8 mouse cellular contexts compared by ENCODE assay signal in the genomic region with DNA sequence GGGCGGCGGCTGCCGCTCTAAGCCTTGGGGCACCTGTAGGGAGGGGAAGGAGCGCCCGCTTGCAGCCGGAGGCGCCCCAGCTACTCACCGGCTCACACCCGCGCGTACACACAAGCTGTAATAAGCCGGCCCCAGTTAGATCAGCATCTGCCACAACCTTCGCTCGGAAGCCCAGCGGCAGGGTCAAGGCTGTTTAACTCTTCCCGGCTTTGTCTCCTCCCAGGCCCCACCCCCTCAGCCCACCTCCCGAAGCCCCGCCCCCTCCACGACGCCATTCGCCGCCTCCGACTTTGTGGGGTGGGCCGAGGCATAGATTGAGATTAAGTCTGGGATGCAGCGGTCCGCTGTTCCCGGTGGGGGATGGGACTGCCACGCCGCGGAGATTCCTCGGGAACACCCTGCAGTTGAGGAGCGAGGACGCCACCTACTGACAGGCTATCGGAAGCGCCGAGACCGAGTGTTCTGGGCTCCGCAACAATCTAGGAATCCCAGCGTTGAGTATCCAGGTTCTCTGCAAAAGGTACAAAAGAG. TPM values are rescaled to one million over a fixed set of nuclear protein-coding genes. Genes with fewer than 3 reads are reported as not detected.
DNase-seq lines count a peak whose midpoint lies in the region; TF ChIP-seq lines count a peak whose summit lies in the region.

No protein-coding gene starts in this region.

- H3K4me1 ChIP-seq in megakaryocyte, embryonic 14.5 days = peaks cover 38% of the 10 kb centered on the region

- H3K4me3 ChIP-seq in gastrocnemius, adult 2 months = peak overlapping the region; percentile 81
- peak overlapping the region; percentile 96 for H3K4me3 ChIP-seq in megakaryocyte, embryonic 14.5 days (replicated peaks)

- DNase-seq in WW6 (ENCODE audit: low read depth, low spot score) = peak; percentile 95
- DNase-seq in cerebellum, postnatal 4 days (ENCODE audit: low spot score in 2 of 2) = peak; percentile 96 to 98
- peak; percentile 99 for DNase-seq in gastrocnemius, adult 2 months
- peak; percentile 83 for DNase-seq in hindlimb bud, embryonic 11.5 days (ENCODE audit: extremely low spot score, low read depth, low spot score)
- DNase-seq in left cerebral cortex, adult 8-10 months (ENCODE audit: low spot score in 2 of 2) = peak; percentile 90 to 96
- peak; percentile 99 for DNase-seq in right cerebral cortex, postnatal 10 days (ENCODE audit: low spot score in 2 of 2)
- peak; percentile 97 for DNase-seq in urinary bladder, postnatal 25 days (ENCODE audit: low spot score)

- peaks cover 22% of the 10 kb centered on the region for H3K36me3 ChIP-seq in megakaryocyte, embryonic 14.5 days (replicated peaks; ENCODE audit: low read length)

- peak overlapping the region; percentile 96 for H3K27ac ChIP-seq in gastrocnemius, adult 2 months

- no peaks in the 10 kb centered on the region for H3K9me3 ChIP-seq in megakaryocyte, embryonic 14.5 days

- intact Hi-C loops in gastrocnemius, adult 2 months (cut with DNase I) = loop anchor here (1.0 to 5.0 kb wide), 4 partner anchors 67 to 562 kb away; a partner anchor contains a TSS

- H3K27me3 ChIP-seq in megakaryocyte, embryonic 14.5 days (replicated peaks) = no peaks in the 10 kb centered on the region

- peak; percentile 85 for TF ChIP-seq CTCF in gastrocnemius, adult 2 months (IDR thresholded peaks at IDR 0.05)

RNA-seq across cellular contexts. Expression of a gene that starts 7.3 kb away (rescaled TPM):
- 10 to 100 TPM; 22.6 to 24.8 TPM for total RNA-seq in gastrocnemius, adult 2 months (2021)
- 10 to 100 TPM; 45.9 to 54.9 (median 47.3) TPM for total RNA-seq in left cerebral cortex, adult 8-10 months (2022)
- polyA plus RNA-seq in megakaryocyte, embryonic 14.5 days (2012; ENCODE audit: insufficient read depth, low replicate concordance) = 3.3 TPM in 1 of 2 replicates, not detected in the other

RNA-seq across cellular contexts. Expression of a gene that starts 7.5 kb away (rescaled TPM):
- 1 to 10 TPM; 7.8 to 8.6 TPM for total RNA-seq in gastrocnemius, adult 2 months (2021)
- 10 to 100 TPM; 46.0 to 56.0 (median 49.4) TPM for total RNA-seq in left cerebral cortex, adult 8-10 months (2022)
- 1.6 and 2.6 TPM in 2 replicates for polyA plus RNA-seq in megakaryocyte, embryonic 14.5 days (2012; ENCODE audit: insufficient read depth, low replicate concordance)

RNA-seq across cellular contexts. Expression of a gene that starts 56.0 kb away (rescaled TPM):
- total RNA-seq in gastrocnemius, adult 2 months (2021) = not detected
- 1 to 10 TPM; 5.6 to 7.6 (median 6.1) TPM for total RNA-seq in left cerebral cortex, adult 8-10 months (2022)
- not detected in 2 replicates for polyA plus RNA-seq in megakaryocyte, embryonic 14.5 days (2012; ENCODE audit: insufficient read depth, low replicate concordance)

RNA-seq across cellular contexts. Expression of a gene that starts 59.6 kb away (rescaled TPM):
- not detected for total RNA-seq in gastrocnemius, adult 2 months (2021)
- total RNA-seq in left cerebral cortex, adult 8-10 months (2022) = 1 to 10 TPM in 3 of 4 experiments, not detected in 1; 1.2 to 1.6 (median 1.6) TPM
- not detected in 2 replicates for polyA plus RNA-seq in megakaryocyte, embryonic 14.5 days (2012; ENCODE audit: insufficient read depth, low replicate concordance)

Comparison
In these comparisons a context has a peak if more than half of its experiments do, and no peak if none do; other contexts are left out.
1. Peak in every context shown above with its lines: DNase-seq, H3K4me3 ChIP-seq and H3K27ac ChIP-seq.
2. RNA of a gene that starts 7.5 kb away (total RNA-seq): 46.0 to 56.0 TPM in left cerebral cortex, adult 8-10 months; 7.8 to 8.6 TPM in gastrocnemius, adult 2 months; every median in the first group is over 4 times any median in the second.
3. RNA of a gene that starts 56.0 kb away (total RNA-seq): 5.6 to 7.6 TPM in left cerebral cortex, adult 8-10 months; not detected in gastrocnemius, adult 2 months; every median in the first group is over 4 times any median in the second.